Mouse (Mus musculus) heart, embryonic 10.5 days (tissue): Measurements from ENCODE around the gene Sdhaf2. TPM values are rescaled to one million over a fixed set of nuclear protein-coding genes. Genes with fewer than 3 reads are reported as not detected.

Experiments
- DNase-seq: peaks from one replicate; pipeline ENCODE4 v3.0.0-alpha.2; 2017; ENCODE audit warnings: low spot score
- H3K27ac ChIP-seq: fragments of 300-500 bp; sonication (generic); 2 replicates; pipeline ENCODE4 v1.5.1; 2016; ENCODE audit warnings: mild to moderate bottlenecking
- H3K27me3 ChIP-seq: fragments of 300-500 bp; sonication (generic); 2 replicates; pipeline ENCODE4 v1.6.1; 2016; ENCODE audit warnings: mild to moderate bottlenecking; ENCODE audit not compliant: poor library complexity, insufficient read depth, severe bottlenecking
- H3K36me3 ChIP-seq: fragments of 300-500 bp; sonication (generic); 2 replicates; pipeline ENCODE4 v1.6.1; 2016; ENCODE audit warnings: mild to moderate bottlenecking, moderate library complexity
- H3K4me1 ChIP-seq: fragments of 300-500 bp; sonication (generic); 2 replicates; pipeline ENCODE4 v1.6.1; 2016; ENCODE audit warnings: mild to moderate bottlenecking
- H3K4me3 ChIP-seq: fragments of 300-500 bp; sonication (generic); 2 replicates; pipeline ENCODE4 v1.5.1; 2016; ENCODE audit warnings: mild to moderate bottlenecking, moderate library complexity
- H3K9me3 ChIP-seq: fragments of 300-500 bp; sonication (generic); 2 replicates; pipeline ENCODE4 v1.6.1; 2016; ENCODE audit warnings: mild to moderate bottlenecking, moderate library complexity
- WGBS: fragments of 180-500 bp; shearing (Covaris S2); methylation state at CpG from one replicate; pipeline ENCODE4 v1.1.7; 2016; 5-methylcytosine and 5-hydroxymethylcytosine counted together
- polyA plus RNA-seq: library from polyadenylated mRNA; unstranded; fragments of >200 nt; fragmentation: Nextera tagmentation; extraction: Ambion mirVana; gene quantifications from 2 replicates; pipeline ENCODE4 v1.2.1, GENCODE M21; 2016

Sdhaf2 gene
- polyA plus RNA-seq, 1 experiment from 2014 or later, result 64.6 TPM

- peaks cover 81% of the 10 kb centered on the region for H3K27me3 ChIP-seq
- WGBS, result 26% methylated on average over 6 of the region's 6 CpGs
- no peaks in the 10 kb centered on the region for H3K36me3 ChIP-seq
- H3K4me1 ChIP-seq, result peaks cover 20% of the 10 kb centered on the region
- no peak within 1 kb of the TSS for H3K4me3 ChIP-seq
- DNase-seq, result peak; percentile 89
- H3K27ac ChIP-seq, result no peak within 1 kb of the TSS
- no peaks in the 10 kb centered on the region for H3K9me3 ChIP-seq
Observed at GRCm38 (mm10) chr19:10482703-10483102, 43.2 kb downstream of the Sdhaf2 start, which contains the start of gene Ppp1r32. Gene Ppp1r32 (minus strand): TSS chr19:10482928.

DNA sequence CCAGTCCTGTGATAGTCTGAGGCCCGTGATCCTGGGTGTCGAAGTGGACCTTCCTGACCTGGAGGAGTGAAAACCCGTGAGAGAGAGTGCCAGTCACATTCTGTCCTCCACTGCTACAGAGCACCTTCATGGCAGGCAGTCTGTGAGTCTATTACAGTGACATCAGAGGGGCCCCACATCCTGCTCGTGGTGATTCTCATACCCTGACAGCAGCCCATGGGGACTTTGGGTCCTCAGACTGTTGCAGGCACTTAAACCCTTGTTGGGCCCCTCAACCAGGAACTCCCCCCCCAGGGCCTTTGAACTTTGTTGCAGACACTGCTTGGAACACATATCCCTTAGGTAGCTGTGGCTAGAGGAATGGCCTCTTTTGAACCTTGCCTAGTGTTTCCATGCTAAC is 46.4 kb downstream of the Sdhaf2 start:
- H3K27me3 ChIP-seq, result peaks cover 81% of the 10 kb centered on the region
- DNase-seq, result no peak
- H3K9me3 ChIP-seq, result no peaks in the 10 kb centered on the region
- H3K36me3 ChIP-seq, result no peaks in the 10 kb centered on the region
- H3K27ac ChIP-seq, result no peak overlapping the region
- H3K4me3 ChIP-seq, result no peak overlapping the region
- peaks cover 20% of the 10 kb centered on the region for H3K4me1 ChIP-seq
- WGBS, result 54% methylated on average over 4 of the region's 4 CpGs

DNA sequence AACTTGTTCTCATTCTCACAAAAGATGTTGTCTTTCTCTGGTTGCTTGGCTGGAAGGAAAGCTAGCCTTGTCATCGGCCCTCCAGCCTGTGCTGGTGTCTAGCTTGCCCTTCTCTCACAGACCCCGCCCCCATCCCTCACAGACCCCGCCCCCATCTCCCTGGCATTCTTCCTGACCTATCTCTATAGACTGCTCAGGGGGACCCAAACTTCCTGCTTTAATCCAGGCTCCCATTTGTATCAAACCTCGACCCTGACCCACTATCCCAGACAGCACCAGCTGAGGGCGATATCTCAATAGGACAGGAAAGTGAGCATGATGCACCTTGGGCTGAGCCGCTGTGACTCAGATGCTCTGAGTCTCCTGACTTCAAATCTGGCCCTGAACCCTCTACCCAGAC is 52.2 kb downstream of the Sdhaf2 start:
- WGBS, result 24% methylated on average over 6 of the region's 6 CpGs

DNA sequence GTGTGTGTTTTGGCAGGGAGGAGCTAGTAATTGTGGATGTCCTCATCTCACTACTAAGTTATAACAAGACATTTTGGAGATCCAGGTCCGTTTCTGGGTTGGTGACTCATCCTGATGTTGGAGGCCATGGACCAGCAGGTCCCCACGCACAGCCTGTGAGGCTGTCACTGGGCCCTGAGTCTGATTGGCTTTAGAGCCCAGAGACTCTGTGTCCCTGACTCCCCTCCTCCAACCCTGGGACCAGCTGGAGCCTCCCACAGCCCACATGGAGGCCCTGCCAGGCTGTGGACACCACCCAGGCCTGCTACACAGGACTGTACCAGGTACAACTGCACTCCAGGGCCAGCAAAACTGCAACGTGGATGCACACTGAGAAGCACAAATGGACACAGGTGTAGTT is 53.0 kb downstream of the Sdhaf2 start:
- Histone ChIP-seq H3K27me3 (peaks cover 73% of the 10 kb centered on the region), H3K27ac (no peak overlapping the region), H3K36me3 (no peaks in the 10 kb centered on the region), H3K4me1 (peaks cover 19% of the 10 kb centered on the region), H3K4me3 (no peak overlapping the region), H3K9me3 (no peaks in the 10 kb centered on the region)
- no peak for DNase-seq
- 64% methylated on average over 3 of the region's 3 CpGs for WGBS

More for the DNA sequence above, 52.2 kb downstream of the Sdhaf2 start:
- H3K4me1 ChIP-seq, result peaks cover 18% of the 10 kb centered on the region
- H3K27me3 ChIP-seq, result peaks cover 79% of the 10 kb centered on the region
- H3K27ac ChIP-seq, result no peak overlapping the region
- no peaks in the 10 kb centered on the region for H3K36me3 ChIP-seq
- DNase-seq, result no peak
- H3K4me3 ChIP-seq, result no peak overlapping the region
- no peaks in the 10 kb centered on the region for H3K9me3 ChIP-seq

GRCm38 (mm10) chr19:10469171-10469658 is 56.7 kb downstream of the Sdhaf2 start:
- peaks cover 19% of the 10 kb centered on the region for H3K4me1 ChIP-seq
- H3K27me3 ChIP-seq, result peaks cover 67% of the 10 kb centered on the region
- H3K27ac ChIP-seq, result no peak overlapping the region
- no peak overlapping the region for H3K4me3 ChIP-seq
- H3K9me3 ChIP-seq, result no peaks in the 10 kb centered on the region
- WGBS, result 53% methylated on average over 8 of the region's 8 CpGs
- H3K36me3 ChIP-seq, result no peaks in the 10 kb centered on the region
- DNase-seq, result no peak

GRCm38 (mm10) chr19:10464427-10464826 is 61.5 kb downstream of the Sdhaf2 start:
- DNase-seq, result no peak
- Histone ChIP-seq H3K4me1 (peaks cover 13% of the 10 kb centered on the region), H3K27me3 (peaks cover 86% of the 10 kb centered on the region), H3K9me3 (no peaks in the 10 kb centered on the region), H3K27ac (no peak overlapping the region), H3K36me3 (no peaks in the 10 kb centered on the region), H3K4me3 (no peak overlapping the region)
- 36% methylated on average over 4 of the region's 4 CpGs for WGBS

GRCm38 (mm10) chr19:10461584-10461983 is 64.4 kb downstream of the Sdhaf2 start:
- no peaks in the 10 kb centered on the region for H3K36me3 ChIP-seq
- H3K27me3 ChIP-seq, result peaks cover 94% of the 10 kb centered on the region
- H3K27ac ChIP-seq, result no peak overlapping the region
- WGBS, result 39% methylated on average over 7 of the region's 7 CpGs
- no peak for DNase-seq
- no peak overlapping the region for H3K4me3 ChIP-seq
- peaks cover 20% of the 10 kb centered on the region for H3K4me1 ChIP-seq
- H3K9me3 ChIP-seq, result no peaks in the 10 kb centered on the region

GRCm38 (mm10) chr19:10459907-10460306 is 66.0 kb downstream of the Sdhaf2 start:
- Histone ChIP-seq H3K27me3 (peaks cover 98% of the 10 kb centered on the region), H3K4me1 (peaks cover 24% of the 10 kb centered on the region), H3K9me3 (no peaks in the 10 kb centered on the region), H3K36me3 (no peaks in the 10 kb centered on the region), H3K27ac (no peak overlapping the region), H3K4me3 (no peak overlapping the region)
- 28% methylated on average over 11 of the region's 11 CpGs for WGBS
- DNase-seq, result no peak

DNA sequence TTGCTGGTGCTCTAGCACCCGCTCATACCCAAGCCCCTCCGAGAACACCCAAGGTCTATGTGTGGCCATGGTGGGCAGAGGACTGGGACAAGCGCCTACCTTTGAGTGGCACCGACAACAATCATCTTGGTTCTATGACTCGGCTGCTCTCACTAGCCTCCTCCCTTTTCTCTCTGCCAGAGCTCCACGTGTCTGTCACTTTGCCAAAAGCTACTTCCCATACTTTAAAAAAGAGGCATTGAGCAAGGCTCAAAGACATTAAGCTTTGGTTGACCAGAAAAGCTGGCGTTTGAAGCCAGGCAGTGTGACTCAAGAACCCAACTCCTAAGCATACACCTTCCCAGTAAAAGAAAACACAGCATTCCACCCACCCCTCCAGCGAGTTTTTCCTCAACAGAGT is 67.8 kb downstream of the Sdhaf2 start:
- Histone ChIP-seq H3K27me3 (peaks cover 100% of the 10 kb centered on the region), H3K9me3 (no peaks in the 10 kb centered on the region), H3K27ac (no peak overlapping the region), H3K4me1 (peaks cover 24% of the 10 kb centered on the region), H3K36me3 (no peaks in the 10 kb centered on the region), H3K4me3 (peak overlapping the region; percentile 64; the same call in 1 of the 2 replicates)
- DNase-seq, result no peak
- 26% methylated on average over 8 of the region's 8 CpGs for WGBS

DNA sequence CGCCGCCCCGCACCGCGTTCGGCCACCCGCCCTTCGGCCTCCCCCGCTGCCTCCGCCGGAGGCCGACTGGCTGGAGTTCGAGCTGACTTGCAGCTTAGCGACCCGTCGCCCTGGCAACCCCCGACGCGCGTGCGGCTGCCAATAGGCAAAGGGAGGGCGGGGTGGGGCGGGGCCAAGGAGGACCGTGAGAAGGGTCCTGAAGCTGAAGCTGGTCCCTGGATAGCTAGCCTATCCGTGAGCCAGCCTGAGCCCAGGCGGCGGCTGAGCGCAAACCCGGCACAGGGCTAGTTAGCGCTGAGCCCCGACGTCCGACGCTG is 68.5 kb downstream of the Sdhaf2 start:
- peak overlapping the region; percentile 22; the same call in 1 of the 2 replicates for H3K27ac ChIP-seq
- peaks cover 21% of the 10 kb centered on the region for H3K4me1 ChIP-seq
- WGBS, result 1% methylated on average over 28 of the region's 34 CpGs
- DNase-seq, result peak; percentile 94
- H3K36me3 ChIP-seq, result no peaks in the 10 kb centered on the region
- peaks cover 100% of the 10 kb centered on the region for H3K27me3 ChIP-seq
- H3K9me3 ChIP-seq, result no peaks in the 10 kb centered on the region
- H3K4me3 ChIP-seq, result peak overlapping the region; percentile 64

DNA sequence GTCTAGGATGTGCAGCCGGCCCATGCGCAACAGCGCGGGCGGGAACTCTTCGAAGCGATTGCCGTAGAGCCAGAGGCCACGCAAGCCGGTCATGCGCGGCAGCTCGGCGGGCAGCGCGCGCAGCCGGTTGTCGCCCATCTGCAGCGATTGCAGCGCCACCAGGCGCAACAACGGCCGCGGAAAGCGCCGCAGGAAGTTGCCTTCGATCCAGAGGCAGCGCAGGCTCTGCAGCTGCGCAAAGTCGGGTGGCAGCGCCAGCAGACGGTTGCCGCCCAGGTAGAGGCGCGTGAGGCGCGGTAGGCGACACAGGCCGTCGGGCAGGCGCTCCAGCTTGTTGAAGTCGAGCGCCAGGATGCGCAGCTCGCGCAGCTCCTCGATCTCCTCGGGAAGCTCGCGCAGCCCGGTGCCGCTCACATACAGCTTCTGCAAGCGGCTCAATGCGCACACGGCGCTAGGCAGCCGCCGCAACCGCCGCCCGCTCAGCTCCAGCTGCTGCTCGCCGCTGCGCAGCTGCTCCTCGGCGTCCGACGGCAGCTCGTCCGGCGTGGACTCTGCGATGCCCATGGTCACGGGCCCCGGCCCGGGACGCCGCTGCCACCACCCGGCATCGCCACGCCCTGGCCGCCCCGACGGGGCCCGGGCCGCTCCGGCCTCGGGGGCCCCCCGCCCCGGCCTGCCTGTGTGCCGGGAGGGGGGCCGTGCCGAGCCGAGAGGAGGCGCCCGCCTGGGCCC is 69.0 kb downstream of the Sdhaf2 start, which contains the start of gene Lrrc10b:
TSS of gene Lrrc10b (minus strand) at position 722 of the 732 bp plus-strand sequence.
- peak; percentile 85 for DNase-seq
- Histone ChIP-seq H3K27ac (peak within 1 kb of the TSS; percentile 22; the same call in 1 of the 2 replicates), H3K4me3 (peak within 1 kb of the TSS; percentile 64), H3K36me3 (no peaks in the 10 kb centered on the region), H3K9me3 (no peaks in the 10 kb centered on the region), H3K4me1 (peaks cover 19% of the 10 kb centered on the region), H3K27me3 (peaks cover 100% of the 10 kb centered on the region)
- WGBS, result under 1% methylated on average over 91 of the region's 96 CpGs

DNA sequence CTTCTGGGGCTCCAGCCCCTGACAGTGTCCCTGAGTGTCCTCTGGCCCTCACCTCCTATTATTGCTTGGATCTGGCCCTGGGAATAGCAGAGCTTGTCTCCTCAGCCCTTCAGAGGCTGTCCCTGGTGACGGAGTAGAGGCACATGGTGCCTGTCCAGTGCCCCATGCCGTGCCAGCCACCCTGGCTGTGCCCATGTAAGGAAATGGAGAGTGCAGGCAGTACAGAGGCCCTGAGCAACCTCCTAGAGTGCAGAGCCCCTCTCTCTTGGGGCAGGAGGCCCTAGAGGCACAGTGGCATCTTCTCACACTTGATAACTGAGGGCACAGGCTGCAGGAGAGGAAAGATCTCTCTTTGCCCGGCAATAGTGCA is 70.5 kb downstream of the Sdhaf2 start:
- no peaks in the 10 kb centered on the region for H3K36me3 ChIP-seq
- H3K4me1 ChIP-seq, result peaks cover 19% of the 10 kb centered on the region
- no peak overlapping the region for H3K27ac ChIP-seq
- H3K27me3 ChIP-seq, result peaks cover 100% of the 10 kb centered on the region
- H3K4me3 ChIP-seq, result no peak overlapping the region
- no peak for DNase-seq
- WGBS, result 63% methylated on average over 3 of the region's 3 CpGs
- H3K9me3 ChIP-seq, result no peaks in the 10 kb centered on the region

DNA sequence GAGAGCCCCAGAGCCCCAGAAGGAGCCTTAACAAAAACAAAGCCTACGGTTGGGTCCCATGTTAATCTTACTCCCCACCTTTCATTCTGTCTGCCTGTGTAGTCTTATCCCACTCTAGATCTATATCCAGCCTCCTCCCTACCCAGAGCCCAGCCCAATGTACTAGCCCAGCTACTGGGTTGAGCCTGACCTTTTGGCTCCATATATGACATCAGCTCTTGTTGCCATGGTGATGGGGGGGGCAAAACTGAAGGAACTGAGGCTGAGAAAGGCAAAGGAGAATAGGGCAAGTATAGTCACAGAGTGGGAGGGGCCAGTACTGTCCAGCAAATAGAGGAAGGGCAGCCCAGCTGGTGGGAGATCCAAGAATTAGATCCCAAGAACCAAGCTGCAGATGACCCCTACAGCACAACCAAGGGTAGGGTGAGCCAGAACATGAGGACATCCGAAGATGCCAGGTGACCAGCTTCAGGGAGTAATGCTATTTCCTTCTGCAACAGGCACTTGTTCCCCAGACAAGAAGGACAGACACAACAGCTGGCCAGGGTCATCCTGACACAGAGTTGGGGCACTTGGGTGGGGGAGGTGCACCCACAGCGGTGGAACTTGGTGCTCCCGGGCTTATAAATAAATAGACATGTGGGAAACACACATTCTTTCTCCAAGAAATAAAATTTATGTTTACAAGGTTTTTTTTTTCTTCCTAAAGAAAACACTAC is 71.1 kb downstream of the Sdhaf2 start:
- peaks cover 100% of the 10 kb centered on the region for H3K27me3 ChIP-seq
- no peaks in the 10 kb centered on the region for H3K9me3 ChIP-seq
- peaks cover 19% of the 10 kb centered on the region for H3K4me1 ChIP-seq
- no peak for DNase-seq
- 62% methylated on average over 4 of the region's 4 CpGs for WGBS
- H3K4me3 ChIP-seq, result no peak overlapping the region
- H3K36me3 ChIP-seq, result no peaks in the 10 kb centered on the region
- H3K27ac ChIP-seq, result no peak overlapping the region
